Mouse (Mus musculus): Measurements from ENCODE around the gene Lclat1. TPM values are rescaled to one million over a fixed set of nuclear protein-coding genes. Genes with fewer than 3 reads are reported as not detected.

Gene Lclat1
- polyA plus RNA-seq, 1 experiment from 2014 or later, result 19.9 TPM

DNA sequence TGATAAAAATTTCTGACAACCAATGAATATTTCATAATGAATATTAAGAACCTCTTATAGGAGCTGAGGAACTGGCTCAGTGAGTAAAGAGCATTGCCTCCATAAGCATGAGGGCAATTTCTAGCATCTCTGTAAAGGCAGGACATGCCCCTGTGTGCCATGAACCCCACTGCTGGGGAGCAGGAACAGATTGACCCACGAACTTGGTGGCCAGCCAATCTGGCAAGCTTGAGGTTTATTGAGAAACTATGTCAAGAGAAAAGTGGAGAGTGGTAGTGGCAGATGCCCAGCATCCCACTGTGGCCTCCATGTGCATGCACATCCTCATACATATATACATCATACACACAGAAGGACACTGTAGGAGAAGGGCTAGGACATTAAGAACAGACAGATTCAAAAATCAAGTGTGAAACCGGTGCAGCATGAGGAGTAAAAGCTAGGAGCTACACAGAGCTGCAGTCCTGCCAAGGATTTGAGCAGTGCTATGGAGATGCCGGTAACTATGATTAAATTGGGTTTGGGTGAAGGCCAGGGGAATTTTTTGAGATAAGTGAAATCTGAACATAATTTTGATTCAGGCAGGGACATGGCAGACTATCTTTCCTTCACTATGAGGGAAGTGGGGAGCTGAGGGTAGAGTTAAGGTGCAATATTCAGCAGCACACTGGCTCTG lies 129.5 kb downstream of the Lclat1 start:
- Histone ChIP-seq H3K36me3 (ENCODE audit: control insufficient read depth, insufficient read depth, low read length) (no peaks in the 10 kb centered on the region), H3K9me3 (ENCODE audit: control insufficient read depth, low read length) (no peaks in the 10 kb centered on the region), H3K4me3 (ENCODE audit: low read depth, low read length) (no peak overlapping the region), H3K4me2 (ENCODE audit: low read depth, low read length) (no peak overlapping the region), H3K27me3 (replicated peaks; ENCODE audit: control insufficient read depth, insufficient read depth, low read length) (no peaks in the 10 kb centered on the region), H3K9ac (ENCODE audit: low read depth, low read length) (no peak overlapping the region), H3K27ac (replicated peaks; ENCODE audit: low read depth, low read length) (no peak overlapping the region), H3K4me1 (ENCODE audit: control insufficient read depth, insufficient read depth, low read length) (no peaks in the 10 kb centered on the region)
- ATAC-seq (ENCODE audit: low read depth) (no peak), DNase-seq (ENCODE audit: low spot score) (no peak)
- 61% methylated on average over 3 of the region's 3 CpGs for WGBS

DNA sequence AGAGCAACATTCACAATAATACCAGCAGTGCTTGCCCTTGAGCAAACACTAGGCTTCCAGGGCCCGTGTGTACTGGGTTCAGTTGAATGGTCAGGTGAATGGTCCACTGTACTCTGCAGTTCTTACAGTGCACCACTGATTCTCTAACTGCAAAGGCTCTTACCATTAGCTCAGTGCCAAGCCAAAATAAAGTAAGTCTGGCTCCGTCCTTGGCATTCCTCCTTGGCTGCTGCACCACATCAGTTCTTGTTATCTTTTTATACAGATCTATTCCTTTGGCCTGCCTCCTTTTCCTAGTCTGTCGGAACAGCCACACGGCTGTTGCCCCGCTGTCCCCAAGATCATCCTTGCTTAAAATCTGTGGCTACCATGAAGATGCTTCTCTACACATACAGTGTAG lies 130.7 kb downstream of the Lclat1 start:
- Histone ChIP-seq H3K9ac (ENCODE audit: low read depth, low read length) (no peak overlapping the region), H3K27ac (replicated peaks; ENCODE audit: low read depth, low read length) (no peak overlapping the region), H3K9me3 (ENCODE audit: control insufficient read depth, low read length) (no peaks in the 10 kb centered on the region), H3K4me2 (ENCODE audit: low read depth, low read length) (no peak overlapping the region), H3K36me3 (ENCODE audit: control insufficient read depth, insufficient read depth, low read length) (no peaks in the 10 kb centered on the region), H3K4me1 (ENCODE audit: control insufficient read depth, insufficient read depth, low read length) (no peaks in the 10 kb centered on the region), H3K4me3 (ENCODE audit: low read depth, low read length) (no peak overlapping the region), H3K27me3 (replicated peaks; ENCODE audit: control insufficient read depth, insufficient read depth, low read length) (no peaks in the 10 kb centered on the region)
- WGBS, result 87% methylated on average over 5 of the region's 5 CpGs
- no peak for ATAC-seq (ENCODE audit: low read depth)
- DNase-seq (ENCODE audit: low spot score), result no peak

DNA sequence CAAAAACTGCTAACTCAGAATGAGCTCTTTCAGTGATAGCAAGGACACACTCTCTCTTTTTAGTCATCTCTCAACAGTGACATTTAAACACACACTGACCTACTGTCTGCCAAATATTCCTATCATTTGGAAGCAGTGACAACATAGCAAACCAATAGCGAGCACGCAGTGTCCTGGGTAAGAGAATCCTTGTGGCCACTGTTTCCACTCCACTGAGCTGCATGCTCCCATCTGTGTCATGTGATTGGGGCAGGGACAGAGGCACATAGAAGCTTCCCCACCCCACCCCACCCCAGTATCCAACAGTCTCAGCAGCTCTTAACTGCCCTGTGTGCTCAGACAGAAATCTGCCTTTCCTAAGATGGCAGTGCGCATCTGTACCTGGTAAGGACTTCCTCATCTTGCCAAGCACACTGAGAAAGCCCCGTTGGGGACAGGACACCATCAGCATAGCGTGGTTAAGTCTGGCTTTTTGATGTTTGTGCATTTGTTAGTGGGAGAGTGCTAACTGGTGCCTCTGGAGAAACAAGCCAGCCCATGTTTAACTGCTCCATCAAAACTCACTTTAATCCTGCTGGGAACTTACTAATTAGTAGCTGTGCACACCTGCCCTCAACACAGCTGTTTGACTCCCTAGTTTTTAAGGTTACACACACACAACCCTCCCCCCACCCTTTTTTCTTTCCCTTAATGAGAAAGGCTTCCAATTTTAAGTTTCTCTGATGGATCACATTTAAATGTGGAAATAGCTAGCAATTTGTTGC lies 133.5 kb downstream of the Lclat1 start:
- Histone ChIP-seq H3K9ac (ENCODE audit: low read depth, low read length) (no peak overlapping the region), H3K4me2 (ENCODE audit: low read depth, low read length) (no peak overlapping the region), H3K36me3 (ENCODE audit: control insufficient read depth, insufficient read depth, low read length) (no peaks in the 10 kb centered on the region), H3K27me3 (replicated peaks; ENCODE audit: control insufficient read depth, insufficient read depth, low read length) (no peaks in the 10 kb centered on the region), H3K4me3 (ENCODE audit: low read depth, low read length) (no peak overlapping the region), H3K4me1 (ENCODE audit: control insufficient read depth, insufficient read depth, low read length) (no peaks in the 10 kb centered on the region), H3K9me3 (ENCODE audit: control insufficient read depth, low read length) (no peaks in the 10 kb centered on the region), H3K27ac (replicated peaks; ENCODE audit: low read depth, low read length) (no peak overlapping the region)
- DNase-seq (ENCODE audit: low spot score) (no peak), ATAC-seq (ENCODE audit: low read depth) (peak; percentile 65; the same call in 1 of the 2 replicates)
- WGBS, result 80% methylated on average over 5 of the region's 5 CpGs

DNA sequence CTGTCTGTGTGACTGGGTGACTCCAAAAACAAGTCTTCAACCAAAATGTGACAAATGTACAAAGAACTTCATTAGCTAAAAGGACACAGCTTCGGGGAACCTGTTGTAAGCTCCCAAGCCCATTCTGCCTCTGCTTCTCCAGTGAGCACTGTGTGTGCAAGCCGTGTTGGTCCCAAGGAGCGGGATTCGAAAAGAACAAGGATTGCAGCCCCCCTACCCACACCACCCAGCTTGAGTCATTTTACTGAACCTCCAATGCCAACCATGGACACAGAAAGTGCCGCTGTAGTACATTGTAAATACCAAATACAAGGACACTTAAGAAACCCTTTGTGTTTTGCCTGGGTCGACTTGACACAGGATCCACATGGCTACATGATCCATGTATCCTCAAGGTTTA lies 135.9 kb downstream of the Lclat1 start:
- ATAC-seq (ENCODE audit: low read depth) (no peak), DNase-seq (ENCODE audit: low spot score) (no peak)
- Histone ChIP-seq H3K27me3 (replicated peaks; ENCODE audit: control insufficient read depth, insufficient read depth, low read length) (no peaks in the 10 kb centered on the region), H3K9me3 (ENCODE audit: control insufficient read depth, low read length) (no peaks in the 10 kb centered on the region), H3K9ac (ENCODE audit: low read depth, low read length) (no peak overlapping the region), H3K4me2 (ENCODE audit: low read depth, low read length) (no peak overlapping the region), H3K4me1 (ENCODE audit: control insufficient read depth, insufficient read depth, low read length) (no peaks in the 10 kb centered on the region), H3K4me3 (ENCODE audit: low read depth, low read length) (no peak overlapping the region), H3K27ac (replicated peaks; ENCODE audit: low read depth, low read length) (no peak overlapping the region), H3K36me3 (ENCODE audit: control insufficient read depth, insufficient read depth, low read length) (no peaks in the 10 kb centered on the region)
- 97% methylated on average over 6 of the region's 6 CpGs for WGBS

DNA sequence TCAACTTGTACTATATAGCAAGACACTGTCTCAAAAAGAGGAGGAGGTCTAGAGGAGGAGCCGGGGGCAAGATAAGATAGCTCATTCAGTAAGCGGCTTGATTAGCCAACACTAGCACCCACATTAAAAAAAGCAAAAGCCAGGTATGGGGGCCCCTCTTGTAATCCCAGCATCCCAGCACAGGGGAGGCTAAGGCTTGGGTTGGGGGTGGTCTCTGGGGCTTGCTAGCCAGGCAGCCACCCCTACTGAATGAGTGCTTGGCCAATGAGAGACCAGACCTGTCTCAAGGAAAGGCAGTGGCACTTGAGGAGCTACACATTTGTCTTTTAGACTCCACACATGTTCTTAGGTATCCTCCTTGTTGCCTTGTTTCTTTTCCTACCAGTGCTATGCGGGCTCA lies 136.8 kb downstream of the Lclat1 start:
- no peaks in the 10 kb centered on the region for H3K36me3 ChIP-seq (ENCODE audit: control insufficient read depth, insufficient read depth, low read length)
- no peak overlapping the region for H3K27ac ChIP-seq (replicated peaks; ENCODE audit: low read depth, low read length)
- no peaks in the 10 kb centered on the region for H3K4me1 ChIP-seq (ENCODE audit: control insufficient read depth, insufficient read depth, low read length)
- WGBS, result 93% methylated on average over 3 of the region's 3 CpGs
- no peaks in the 10 kb centered on the region for H3K9me3 ChIP-seq (ENCODE audit: control insufficient read depth, low read length)
- H3K4me3 ChIP-seq (ENCODE audit: low read depth, low read length), result no peak overlapping the region
- H3K27me3 ChIP-seq (replicated peaks; ENCODE audit: control insufficient read depth, insufficient read depth, low read length), result no peaks in the 10 kb centered on the region
- DNase-seq (ENCODE audit: low spot score), result no peak
- no peak overlapping the region for H3K9ac ChIP-seq (ENCODE audit: low read depth, low read length)
- no peak overlapping the region for H3K4me2 ChIP-seq (ENCODE audit: low read depth, low read length)
- no peak for ATAC-seq (ENCODE audit: low read depth)

DNA sequence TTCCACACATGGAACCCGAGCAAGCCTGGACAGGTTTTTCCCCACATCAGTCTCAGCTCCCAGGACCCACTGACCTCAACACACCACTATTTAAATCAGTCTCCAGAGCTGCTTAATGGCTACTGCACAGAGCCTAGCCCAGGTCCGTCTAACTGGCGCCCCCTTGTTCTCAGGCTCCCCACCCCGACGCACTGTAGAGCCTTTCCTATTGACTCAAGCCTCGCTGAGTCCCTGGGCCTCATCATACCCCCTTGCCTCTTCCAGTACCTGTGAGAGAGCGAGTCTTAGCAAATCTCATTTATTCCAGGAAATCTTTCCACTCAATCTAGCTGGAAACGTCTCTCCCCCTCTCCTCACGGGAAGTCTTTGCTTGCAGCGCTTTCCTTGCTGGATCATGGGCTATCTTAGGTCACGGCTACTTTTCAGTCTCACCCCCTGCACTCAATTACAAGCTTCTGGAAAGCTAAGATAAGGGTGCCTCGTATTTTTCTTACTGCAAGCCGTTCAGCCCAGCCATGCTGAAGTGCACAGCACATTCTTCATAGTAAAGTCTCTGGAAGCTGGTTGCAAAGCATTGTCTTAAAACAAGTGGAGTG lies 137.4 kb downstream of the Lclat1 start:
- Histone ChIP-seq H3K4me2 (ENCODE audit: low read depth, low read length) (no peak overlapping the region), H3K27ac (replicated peaks; ENCODE audit: low read depth, low read length) (no peak overlapping the region), H3K9ac (ENCODE audit: low read depth, low read length) (no peak overlapping the region), H3K27me3 (replicated peaks; ENCODE audit: control insufficient read depth, insufficient read depth, low read length) (no peaks in the 10 kb centered on the region), H3K4me3 (ENCODE audit: low read depth, low read length) (no peak overlapping the region), H3K9me3 (ENCODE audit: control insufficient read depth, low read length) (no peaks in the 10 kb centered on the region), H3K36me3 (ENCODE audit: control insufficient read depth, insufficient read depth, low read length) (no peaks in the 10 kb centered on the region), H3K4me1 (ENCODE audit: control insufficient read depth, insufficient read depth, low read length) (no peaks in the 10 kb centered on the region)
- 67% methylated on average over 13 of the region's 13 CpGs for WGBS
- DNase-seq (ENCODE audit: low spot score), result no peak
- ATAC-seq (ENCODE audit: low read depth), result no peak

DNA sequence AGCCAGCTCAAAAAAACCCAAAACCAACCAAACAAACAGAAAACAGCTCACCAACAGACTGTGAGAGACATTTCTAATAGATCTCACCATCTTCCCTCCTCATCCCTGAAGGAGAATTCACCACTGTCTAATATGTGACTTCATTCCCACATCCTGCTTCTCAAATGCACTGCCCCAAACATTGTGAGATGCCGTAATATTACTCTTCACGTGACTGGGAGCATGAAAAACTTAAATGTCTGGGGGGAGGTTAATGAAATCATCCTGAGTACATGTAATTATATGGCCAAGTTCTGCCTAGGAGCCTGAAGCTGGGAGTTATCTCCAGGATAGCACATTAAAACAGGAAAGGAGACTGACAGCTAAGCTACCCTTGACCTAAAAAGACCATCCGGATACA lies 138.3 kb downstream of the Lclat1 start:
- WGBS, result 65% methylated on average over 3 of the region's 3 CpGs
- DNase-seq (ENCODE audit: low spot score), result no peak
- no peak overlapping the region for H3K4me3 ChIP-seq (ENCODE audit: low read depth, low read length)

DNA sequence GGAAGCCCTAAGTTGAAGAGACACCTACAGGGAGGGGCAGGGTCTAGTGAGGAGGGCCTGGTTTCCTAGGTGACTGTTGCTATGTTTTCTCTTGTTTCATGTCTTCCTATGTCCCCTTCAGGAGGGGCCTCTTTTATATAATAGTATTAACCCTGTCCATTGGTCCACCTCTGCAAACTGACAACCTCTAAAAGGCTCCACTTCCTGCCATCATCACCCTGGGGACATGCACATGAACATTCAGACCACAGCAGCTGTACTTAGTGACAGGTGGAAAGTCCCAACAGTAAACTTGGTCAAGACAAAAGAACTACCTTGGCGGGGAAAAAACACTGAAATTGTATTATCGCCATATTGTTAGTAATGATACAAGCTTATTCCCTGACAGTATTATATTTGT lies 139.1 kb downstream of the Lclat1 start:
- no peaks in the 10 kb centered on the region for H3K36me3 ChIP-seq (ENCODE audit: control insufficient read depth, insufficient read depth, low read length)
- ATAC-seq (ENCODE audit: low read depth) (no peak), DNase-seq (ENCODE audit: low spot score) (no peak)
- H3K27me3 ChIP-seq (replicated peaks; ENCODE audit: control insufficient read depth, insufficient read depth, low read length), result no peaks in the 10 kb centered on the region
- no peaks in the 10 kb centered on the region for H3K9me3 ChIP-seq (ENCODE audit: control insufficient read depth, low read length)
- no peak overlapping the region for H3K4me3 ChIP-seq (ENCODE audit: low read depth, low read length)
- no peak overlapping the region for H3K4me2 ChIP-seq (ENCODE audit: low read depth, low read length)
- H3K27ac ChIP-seq (replicated peaks; ENCODE audit: low read depth, low read length), result no peak overlapping the region
- 93% methylated on average over 2 of the region's 2 CpGs for WGBS
- H3K9ac ChIP-seq (ENCODE audit: low read depth, low read length), result no peak overlapping the region
- H3K4me1 ChIP-seq (ENCODE audit: control insufficient read depth, insufficient read depth, low read length), result no peaks in the 10 kb centered on the region

More for the DNA sequence above, 138.3 kb downstream of the Lclat1 start:
- Histone ChIP-seq H3K36me3 (ENCODE audit: control insufficient read depth, insufficient read depth, low read length) (no peaks in the 10 kb centered on the region), H3K9me3 (ENCODE audit: control insufficient read depth, low read length) (no peaks in the 10 kb centered on the region), H3K27me3 (replicated peaks; ENCODE audit: control insufficient read depth, insufficient read depth, low read length) (no peaks in the 10 kb centered on the region), H3K27ac (replicated peaks; ENCODE audit: low read depth, low read length) (no peak overlapping the region), H3K4me1 (ENCODE audit: control insufficient read depth, insufficient read depth, low read length) (no peaks in the 10 kb centered on the region), H3K9ac (ENCODE audit: low read depth, low read length) (no peak overlapping the region), H3K4me2 (ENCODE audit: low read depth, low read length) (no peak overlapping the region)
- ATAC-seq (ENCODE audit: low read depth), result no peak

Measured in embryonic facial prominence, embryonic 14.5 days (tissue).